Mouse (Mus musculus) liver, embryonic 13.5 days (tissue): ENCODE data around the gene Vmn1r214. TPM values are rescaled to one million over a fixed set of nuclear protein-coding genes. Genes with fewer than 3 reads are reported as not detected.

Experiments
- ATAC-seq: fragments of 200-750 bp; cut with Nextera tagmentation; 2 replicates; pipeline ENCODE4 v1.8.0; 2017; ENCODE audit warnings: low read depth, mild to moderate bottlenecking, moderate number of reproducible peaks, moderate library complexity
- DNase-seq: peaks from one replicate; pipeline ENCODE4 v3.0.0; 2022
- H3K27ac ChIP-seq: fragments of 300-500 bp; sonication (generic); 2 replicates; pipeline ENCODE4 v1.5.1; 2015; ENCODE audit warnings: moderate library complexity, mild to moderate bottlenecking, inconsistent platforms
- H3K27me3 ChIP-seq: fragments of 300-500 bp; sonication (generic); 2 replicates; pipeline ENCODE4 v1.6.1; 2015; ENCODE audit warnings: mild to moderate bottlenecking, inconsistent platforms
- H3K36me3 ChIP-seq: fragments of 300-500 bp; sonication (generic); 2 replicates; pipeline ENCODE4 v1.6.1; 2015; ENCODE audit warnings: mild to moderate bottlenecking, inconsistent platforms
- H3K4me1 ChIP-seq: fragments of 300-500 bp; sonication (generic); replicated peaks from 2 replicates; pipeline ENCODE4 v1.6.1; 2015; ENCODE audit warnings: inconsistent platforms
- H3K4me2 ChIP-seq: fragments of 300-500 bp; sonication (generic); 2 replicates; pipeline ENCODE4 v1.6.1; 2015; ENCODE audit warnings: inconsistent platforms, mild to moderate bottlenecking, moderate library complexity
- H3K4me3 ChIP-seq: fragments of 300-500 bp; sonication (generic); replicated peaks from 2 replicates; pipeline ENCODE4 v1.5.1; 2015; ENCODE audit warnings: mild to moderate bottlenecking, inconsistent platforms
- H3K9ac ChIP-seq: fragments of 300-500 bp; sonication (generic); 2 replicates; pipeline ENCODE4 v1.6.1; 2015; ENCODE audit warnings: mild to moderate bottlenecking, inconsistent platforms
- H3K9me3 ChIP-seq: fragments of 300-500 bp; sonication (generic); replicated peaks from 2 replicates; pipeline ENCODE4 v1.6.1; 2016; ENCODE audit warnings: inconsistent platforms
- WGBS: fragments of 180-500 bp; shearing (Covaris S2); methylation state at CpG from one replicate; pipeline ENCODE4 v1.1.7; 2015; ENCODE audit not compliant: insufficient replicate concordance; 5-methylcytosine and 5-hydroxymethylcytosine counted together
- polyA plus RNA-seq: library from polyadenylated mRNA; unstranded; fragments of >200 nt; fragmentation: Nextera tagmentation; extraction: Ambion mirVana; gene quantifications from 2 replicates; pipeline ENCODE4 v1.2.1, GENCODE M21; 2015

The Vmn1r214 gene
- not detected in 2 replicates for polyA plus RNA-seq

GRCm38 (mm10) chr13:23030118-23030517 is at the start of gene Vmn1r214:
Gene Vmn1r214 (plus strand): TSS chr13:23030418.
- Histone ChIP-seq H3K4me2 (no peak within 1 kb of the TSS), H3K9me3 (no peaks in the 10 kb centered on the region), H3K27me3 (no peaks in the 10 kb centered on the region), H3K36me3 (no peaks in the 10 kb centered on the region), H3K4me1 (no peaks in the 10 kb centered on the region), H3K4me3 (no peak within 1 kb of the TSS), H3K9ac (no peak within 1 kb of the TSS), H3K27ac (no peak within 1 kb of the TSS)
- ATAC-seq = no peak
- 56% methylated on average over 3 of the region's 3 CpGs for WGBS
- no peak for DNase-seq

GRCm38 (mm10) chr13:22990214-22990891 is 39.9 kb upstream of the Vmn1r214 start:
- Histone ChIP-seq H3K9ac (no peak overlapping the region), H3K4me2 (no peak overlapping the region), H3K9me3 (no peaks in the 10 kb centered on the region), H3K4me1 (no peaks in the 10 kb centered on the region), H3K4me3 (no peak overlapping the region), H3K27ac (no peak overlapping the region), H3K36me3 (no peaks in the 10 kb centered on the region), H3K27me3 (no peaks in the 10 kb centered on the region)
- ATAC-seq (no peak), DNase-seq (no peak)
- WGBS = 68% methylated on average over 11 of the region's 11 CpGs

GRCm38 (mm10) chr13:22992178-22992700 is 38.0 kb upstream of the Vmn1r214 start:
- H3K9ac ChIP-seq = no peak overlapping the region
- H3K4me3 ChIP-seq = no peak overlapping the region
- H3K4me1 ChIP-seq = no peaks in the 10 kb centered on the region
- no peaks in the 10 kb centered on the region for H3K9me3 ChIP-seq
- DNase-seq (no peak), ATAC-seq (no peak)
- no peaks in the 10 kb centered on the region for H3K27me3 ChIP-seq
- H3K4me2 ChIP-seq = no peak overlapping the region
- WGBS = 39% methylated on average over 1 of the region's 1 CpGs
- no peak overlapping the region for H3K27ac ChIP-seq
- H3K36me3 ChIP-seq = no peaks in the 10 kb centered on the region

GRCm38 (mm10) chr13:22992721-22993120 is 37.5 kb upstream of the Vmn1r214 start:
- Histone ChIP-seq H3K4me2 (no peak overlapping the region), H3K27ac (no peak overlapping the region), H3K9me3 (no peaks in the 10 kb centered on the region), H3K4me1 (no peaks in the 10 kb centered on the region), H3K9ac (no peak overlapping the region), H3K4me3 (no peak overlapping the region), H3K27me3 (no peaks in the 10 kb centered on the region), H3K36me3 (no peaks in the 10 kb centered on the region)
- DNase-seq = no peak
- no peak for ATAC-seq
- 44% methylated on average over 2 of the region's 2 CpGs for WGBS

- Histone ChIP-seq H3K36me3 (no peaks in the 10 kb centered on the region), H3K9me3 (no peaks in the 10 kb centered on the region), H3K4me1 (no peaks in the 10 kb centered on the region), H3K4me2 (no peak within 1 kb of the TSS), H3K9ac (no peak within 1 kb of the TSS), H3K27ac (no peak within 1 kb of the TSS), H3K4me3 (no peak within 1 kb of the TSS), H3K27me3 (no peaks in the 10 kb centered on the region)
- DNase-seq (no peak), ATAC-seq (no peak)
- WGBS = 47% methylated on average over 1 of the region's 1 CpGs
Observed at GRCm38 (mm10) chr13:23007356-23007755, 22.9 kb upstream of the Vmn1r214 start, which contains the start of gene Vmn1r213. Gene Vmn1r213 (plus strand): TSS chr13:23007656.

GRCm38 (mm10) chr13:23018158-23018557 is 12.1 kb upstream of the Vmn1r214 start:
- Histone ChIP-seq H3K27me3 (no peaks in the 10 kb centered on the region), H3K4me3 (no peak overlapping the region), H3K27ac (no peak overlapping the region), H3K36me3 (no peaks in the 10 kb centered on the region), H3K9ac (no peak overlapping the region), H3K9me3 (no peaks in the 10 kb centered on the region), H3K4me1 (no peaks in the 10 kb centered on the region), H3K4me2 (no peak overlapping the region)
- no peak for ATAC-seq
- DNase-seq = no peak

- DNase-seq (no peak), ATAC-seq (no peak)
- Histone ChIP-seq H3K9ac (no peak overlapping the region), H3K4me1 (no peaks in the 10 kb centered on the region), H3K4me2 (no peak overlapping the region), H3K27ac (no peak overlapping the region), H3K9me3 (no peaks in the 10 kb centered on the region), H3K27me3 (no peaks in the 10 kb centered on the region), H3K36me3 (no peaks in the 10 kb centered on the region), H3K4me3 (no peak overlapping the region)
Observed at GRCm38 (mm10) chr13:23024812-23025211, 5.4 kb upstream of the Vmn1r214 start.

- no peak overlapping the region for H3K4me3 ChIP-seq
- DNase-seq (no peak), ATAC-seq (no peak)
- H3K27me3 ChIP-seq = no peaks in the 10 kb centered on the region
- 38% methylated on average over 1 of the region's 1 CpGs for WGBS
- no peak overlapping the region for H3K27ac ChIP-seq
- H3K4me1 ChIP-seq = no peaks in the 10 kb centered on the region
- H3K36me3 ChIP-seq = no peaks in the 10 kb centered on the region
- no peaks in the 10 kb centered on the region for H3K9me3 ChIP-seq
- no peak overlapping the region for H3K4me2 ChIP-seq
- H3K9ac ChIP-seq = no peak overlapping the region
Observed at GRCm38 (mm10) chr13:23057778-23058177, 27.6 kb downstream of the Vmn1r214 start.

GRCm38 (mm10) chr13:23067725-23068124 is 37.5 kb downstream of the Vmn1r214 start, which contains the start of gene Vmn1r215:
Gene Vmn1r215 (plus strand): TSS chr13:23068025.
- Histone ChIP-seq H3K9ac (no peak within 1 kb of the TSS), H3K4me1 (no peaks in the 10 kb centered on the region), H3K27ac (no peak within 1 kb of the TSS), H3K9me3 (no peaks in the 10 kb centered on the region), H3K27me3 (no peaks in the 10 kb centered on the region), H3K4me2 (no peak within 1 kb of the TSS), H3K36me3 (no peaks in the 10 kb centered on the region), H3K4me3 (no peak within 1 kb of the TSS)
- no peak for ATAC-seq
- WGBS = 29% methylated on average over 1 of the region's 1 CpGs
- DNase-seq = no peak

GRCm38 (mm10) chr13:23069312-23069711 is 39.1 kb downstream of the Vmn1r214 start:
- H3K27me3 ChIP-seq = no peaks in the 10 kb centered on the region
- no peaks in the 10 kb centered on the region for H3K36me3 ChIP-seq
- no peak overlapping the region for H3K4me2 ChIP-seq
- no peak overlapping the region for H3K27ac ChIP-seq
- no peak overlapping the region for H3K4me3 ChIP-seq
- H3K9ac ChIP-seq = no peak overlapping the region
- H3K4me1 ChIP-seq = no peaks in the 10 kb centered on the region
- DNase-seq = no peak
- ATAC-seq = no peak
- H3K9me3 ChIP-seq = no peaks in the 10 kb centered on the region
- 70% methylated on average over 2 of the region's 2 CpGs for WGBS
